Mouse (Mus musculus): ENCODE data around the gene Xpnpep2.

DNA sequence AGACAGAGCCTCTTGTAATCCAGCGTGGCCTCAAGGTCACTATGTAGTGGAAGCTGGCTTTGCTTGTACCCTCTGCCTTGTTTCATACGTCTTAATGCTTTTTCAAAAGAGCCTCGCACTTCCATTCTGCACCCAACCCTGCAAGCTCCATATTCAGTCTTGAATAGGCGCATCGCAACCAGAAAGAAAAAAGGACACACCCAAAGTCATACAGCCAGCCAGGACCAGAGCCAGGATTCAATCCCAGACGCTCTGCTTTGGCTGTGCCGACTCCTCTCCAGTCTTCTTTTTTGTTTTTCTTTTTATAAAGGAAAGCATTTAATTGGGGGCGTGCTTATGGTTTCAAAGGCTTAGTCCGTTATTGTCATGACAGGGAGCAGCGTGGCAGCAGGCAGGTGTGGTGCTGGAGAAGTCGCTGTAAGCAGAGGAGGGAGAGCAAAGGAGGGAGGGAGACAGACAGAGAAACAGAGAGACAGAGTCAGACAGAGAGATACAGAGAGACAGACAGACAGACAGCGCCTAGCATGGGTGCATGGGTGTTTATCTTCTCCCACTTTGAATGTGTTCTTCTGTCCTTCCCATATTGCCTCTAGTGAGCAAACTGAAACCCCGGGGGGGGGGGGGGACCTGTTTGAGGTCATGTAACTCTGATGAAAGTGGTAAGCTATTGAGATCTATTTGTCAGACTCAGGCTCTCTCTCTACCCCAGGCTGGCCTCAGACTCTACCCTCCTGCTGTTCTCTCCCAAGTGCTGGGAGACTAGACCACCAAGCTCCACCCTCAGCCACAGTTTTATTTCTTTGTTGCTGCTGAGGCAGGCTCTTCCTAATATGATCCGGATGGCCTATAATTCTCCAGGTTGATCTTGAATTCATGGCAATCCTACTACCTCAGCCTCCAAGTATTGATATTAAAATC lies 31.1 kb downstream of the Xpnpep2 start:
- TF ChIP-seq CTCF (IDR thresholded peaks at IDR 0.05; ENCODE audit: low read depth) (no peak), EP300 (IDR thresholded peaks at IDR 0.05; ENCODE audit: low read depth) (no peak)

Measured in heart, postnatal 0 days (tissue).